Mouse (Mus musculus) layer of hippocampus, postnatal 14 days (tissue): Measurements from ENCODE around the gene Mill2. TPM values are rescaled to one million over a fixed set of nuclear protein-coding genes. Genes with fewer than 3 reads are reported as not detected.
A peak's percentile ranks its signal among the peaks of the same experiment; 100 is the strongest.

Experiments
- DNase-seq, 2 experiments: peaks; one replicate each; pipeline ENCODE4 v3.0.0; 2021 to 2022; ENCODE audit warnings: low spot score in 2 of 2, mixed read lengths in 1 of 2
- total RNA-seq, 2 experiments: library from RNA; stranded (reverse); gene quantifications; 2 replicates each; pipeline ENCODE4 v1.2.3; 2021

The Mill2 gene
- total RNA-seq, 2 experiments from 2014 or later: 1.7 to 2.0 TPM

DNA sequence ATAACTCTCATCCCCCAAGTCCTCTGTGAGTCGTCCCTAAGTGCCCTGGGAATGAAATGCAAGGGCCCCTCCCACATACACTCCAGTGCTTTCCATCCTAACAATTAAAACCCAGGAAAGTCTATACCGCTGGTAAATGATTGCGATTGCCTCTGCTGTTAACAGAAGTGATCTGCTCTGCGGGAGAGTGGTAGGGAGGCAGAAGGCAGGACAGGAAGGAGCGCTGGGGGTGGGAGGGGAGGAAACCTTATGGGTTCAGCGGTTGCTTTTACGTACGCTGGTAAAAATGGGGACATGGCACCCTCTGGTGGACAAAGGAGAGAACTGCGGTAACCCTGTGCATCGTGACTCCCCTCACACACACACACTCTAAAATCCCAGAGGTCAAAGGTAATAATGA is 33.5 kb downstream of the Mill2 start:
- DNase-seq: peak; percentile 72 to 74

DNA sequence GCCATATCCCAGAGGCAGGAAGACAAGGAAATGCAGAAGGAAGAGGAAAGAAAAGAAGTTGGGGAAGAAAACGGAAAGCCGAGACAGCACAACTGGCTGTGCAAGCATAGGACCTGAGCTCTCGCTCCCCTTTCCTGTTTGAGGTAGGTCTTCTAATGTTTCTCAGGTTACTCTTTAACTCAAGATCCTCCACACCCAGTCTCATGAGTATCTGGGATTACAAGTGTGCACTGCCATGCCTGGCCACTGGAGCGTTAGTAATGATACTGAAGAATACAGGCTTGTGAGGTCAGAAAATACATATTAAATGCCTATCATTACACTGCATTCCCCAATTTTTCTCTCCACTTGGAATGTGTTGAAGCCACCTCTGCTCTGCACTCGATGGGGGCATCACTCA is 35.6 kb downstream of the Mill2 start:
- no peak for DNase-seq

GRCm38 (mm10) chr7:18878691-18879090 is 38.9 kb downstream of the Mill2 start:
- DNase-seq: no peak

DNA sequence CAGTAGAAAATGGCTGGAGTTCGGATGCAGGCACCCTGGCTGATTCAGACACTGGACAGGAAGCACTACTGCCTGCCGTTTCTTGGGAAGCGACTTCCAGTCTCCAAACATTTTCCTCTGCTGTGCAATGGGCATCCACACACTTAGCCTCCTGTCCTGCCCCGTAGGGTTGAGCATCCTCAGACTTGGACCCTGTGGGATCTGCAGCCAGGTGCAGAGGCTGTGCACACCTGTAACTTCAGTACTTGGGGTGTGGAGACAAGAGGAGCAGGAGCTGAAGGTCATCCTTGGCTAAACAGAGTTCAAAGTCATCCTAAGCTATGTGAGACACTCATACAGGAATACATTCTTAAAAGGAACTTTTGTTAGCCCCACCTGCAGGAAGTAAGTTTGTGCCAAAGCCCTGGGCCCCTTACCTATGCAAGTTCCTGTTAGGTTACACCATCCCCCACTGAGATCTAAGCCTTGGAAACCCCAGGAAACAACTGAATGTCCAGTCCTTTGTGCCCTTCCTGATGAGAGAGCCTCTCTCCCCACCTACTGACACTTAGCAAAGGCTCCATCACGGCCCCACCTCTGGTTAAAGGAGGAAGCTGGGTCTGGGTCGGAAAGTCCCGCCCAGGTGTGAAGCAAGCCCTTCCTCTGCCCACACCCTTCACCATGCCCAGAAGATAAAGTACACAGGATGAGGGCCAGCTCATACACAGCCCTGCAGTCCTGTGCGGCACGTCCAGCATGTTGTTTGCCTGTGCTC is 44.4 kb downstream of the Mill2 start:
- no peak for DNase-seq

- no peak for DNase-seq
Measured at GRCm38 (mm10) chr7:18884745-18885422, 45.1 kb downstream of the Mill2 start.

DNA sequence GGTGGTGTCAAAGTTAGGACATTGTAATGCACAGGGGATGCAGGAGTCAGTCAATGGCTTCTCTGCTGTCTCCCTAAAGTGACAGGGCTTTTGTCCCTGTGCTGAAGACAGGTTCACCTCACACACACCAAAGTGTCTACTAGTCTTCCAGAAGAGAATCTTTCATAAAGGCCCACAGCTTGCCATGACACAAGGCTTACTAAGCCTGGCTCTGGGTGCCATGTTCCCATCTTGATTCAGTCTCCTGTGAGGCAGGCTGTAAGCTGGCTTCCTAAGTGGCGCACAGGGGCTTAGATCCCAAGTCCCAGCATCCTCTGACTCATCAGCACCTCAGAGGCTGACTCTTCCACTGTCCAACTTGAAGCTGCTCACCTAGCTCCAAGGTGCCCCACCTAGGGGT is 47.2 kb downstream of the Mill2 start:
- no peak for DNase-seq

DNA sequence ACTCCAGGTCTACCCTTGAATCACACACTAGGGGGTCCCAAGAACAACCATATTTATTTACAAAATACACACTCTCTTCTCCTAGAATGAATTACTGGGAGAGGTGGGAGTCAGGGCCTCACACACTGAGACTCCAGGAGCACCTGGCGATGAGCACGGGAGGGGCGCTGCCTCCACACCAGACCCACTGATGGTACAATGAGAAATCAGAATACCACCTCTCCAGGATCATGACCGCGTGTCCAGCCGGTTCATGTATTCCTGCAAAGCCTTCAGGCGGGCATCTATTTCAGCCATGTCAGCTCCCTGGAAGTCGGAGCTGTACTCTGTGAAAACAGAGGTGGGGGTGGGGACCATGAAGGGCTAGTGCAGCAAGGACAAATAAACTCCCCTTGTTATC is 51.1 kb downstream of the Mill2 start:
- no peak for DNase-seq

GRCm38 (mm10) chr7:18891872-18892599 is 52.3 kb downstream of the Mill2 start:
- DNase-seq: peak; percentile 86 to 92

DNA sequence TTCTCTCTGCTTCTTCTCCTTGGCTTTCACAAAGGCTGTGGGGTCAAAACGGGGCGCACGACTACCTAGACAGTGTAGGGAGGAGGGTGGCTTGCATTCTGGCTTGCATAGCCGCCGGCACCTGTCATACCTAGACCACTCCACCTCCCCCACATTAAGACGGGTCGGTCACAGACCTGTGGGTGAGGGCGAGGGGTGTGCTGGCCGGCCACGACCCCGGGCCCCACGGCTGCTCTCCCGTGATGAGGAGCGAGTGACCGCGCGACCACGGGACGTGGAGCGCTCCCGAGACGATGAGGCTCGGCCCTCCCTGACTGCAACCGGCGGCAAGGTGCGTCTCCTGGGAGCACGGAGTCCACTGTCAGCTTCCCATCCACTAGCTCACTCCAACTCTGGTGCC is 53.2 kb downstream of the Mill2 start:
- no peak for DNase-seq

DNA sequence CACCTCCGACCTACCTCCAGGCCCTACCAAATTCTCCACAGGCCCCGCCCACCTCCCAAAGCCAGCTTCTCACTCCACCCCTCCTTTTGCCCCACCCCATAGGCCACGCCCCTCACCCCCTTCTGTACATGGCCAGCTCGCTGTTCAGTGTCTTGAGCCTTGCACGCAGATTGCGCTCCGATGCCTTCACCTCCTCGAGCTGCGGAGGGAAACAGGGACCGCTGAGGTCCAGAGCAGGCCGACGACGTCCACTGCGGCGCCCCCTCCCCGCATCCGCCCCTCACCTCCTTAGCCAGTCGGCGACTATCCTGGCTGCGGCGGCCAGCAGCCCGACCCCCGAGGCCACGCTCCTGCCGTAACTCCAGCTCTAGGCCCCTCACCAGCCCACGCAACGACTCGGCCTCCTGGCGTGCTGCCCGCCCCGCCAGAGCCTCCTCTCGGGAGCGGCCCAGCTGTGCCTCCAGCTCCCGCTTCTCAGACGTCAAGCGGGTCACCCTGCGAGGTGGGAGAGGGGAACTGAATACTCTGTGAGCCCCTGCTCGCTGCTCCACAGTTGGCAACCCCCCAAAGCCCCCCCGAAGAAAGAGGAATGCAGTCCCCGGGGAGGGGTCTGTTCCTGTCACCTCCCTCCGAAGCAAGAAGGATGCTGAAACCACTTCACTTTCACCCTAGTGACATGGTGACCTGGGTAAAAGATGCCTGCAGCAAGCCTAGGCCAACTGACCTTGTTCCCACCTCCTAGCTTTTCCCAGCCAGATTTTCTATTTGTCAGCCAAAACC is 54.1 kb downstream of the Mill2 start:
- no peak for DNase-seq

DNA sequence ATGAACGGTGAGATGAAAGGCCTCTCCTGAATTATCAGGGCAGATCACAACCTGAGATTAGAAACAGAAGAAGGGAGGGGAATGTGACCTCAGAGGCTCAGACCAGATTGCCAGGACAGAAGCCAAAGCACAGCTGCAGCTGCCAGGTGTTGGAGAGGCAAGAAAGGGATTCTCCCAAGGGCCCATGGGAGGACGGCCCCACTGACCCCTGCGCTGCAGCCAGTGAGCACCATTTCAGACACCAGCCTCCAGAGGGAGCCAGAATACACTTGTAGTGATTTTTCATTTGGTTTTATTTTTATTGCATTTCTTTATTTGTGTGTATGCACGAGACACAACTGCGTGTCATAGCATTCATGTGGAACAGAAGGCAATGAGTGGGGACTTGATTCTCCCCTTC is 56.8 kb downstream of the Mill2 start:
- DNase-seq: peak in 1 of 2 experiments; percentile 40

- no peak for DNase-seq
Measured at GRCm38 (mm10) chr7:18900513-18900912, 60.7 kb downstream of the Mill2 start.

DNA sequence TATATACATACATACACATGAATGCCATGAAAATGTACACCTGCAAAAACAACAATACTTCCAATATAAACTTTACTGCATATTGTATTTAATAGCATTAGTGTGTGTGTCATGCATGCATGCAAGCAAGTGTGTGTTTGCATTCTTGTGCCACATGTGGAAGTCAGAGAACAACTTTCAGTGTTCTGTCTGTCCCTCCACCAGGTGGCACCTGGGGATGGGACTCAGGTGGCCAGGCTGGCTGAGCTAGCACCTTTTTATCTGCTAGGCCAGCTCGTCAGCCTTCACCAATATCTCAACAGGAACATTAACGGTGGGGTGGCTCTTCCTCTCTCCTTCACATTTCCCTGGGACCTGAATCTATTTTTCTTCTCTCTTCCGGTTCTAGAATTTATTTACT is 62.7 kb downstream of the Mill2 start:
- no peak for DNase-seq

DNA sequence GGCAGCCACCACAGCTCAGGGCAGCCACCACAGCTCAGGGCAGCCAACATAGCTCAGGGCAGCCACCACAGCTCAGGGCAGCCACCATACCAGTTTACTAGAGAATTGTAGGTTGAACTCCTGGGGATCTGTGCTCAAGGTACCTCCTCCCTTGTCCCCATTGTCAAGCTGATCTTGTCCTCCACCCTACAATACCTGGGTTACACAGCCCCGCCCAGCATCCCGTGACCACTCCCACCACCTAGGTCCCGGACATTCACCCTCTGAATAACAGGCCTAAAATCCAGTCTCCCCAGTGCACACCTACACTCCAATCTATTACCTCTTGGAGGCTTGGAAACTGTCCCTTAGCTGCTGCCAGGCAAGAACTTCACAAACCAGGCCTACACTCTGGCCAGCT is 65.2 kb downstream of the Mill2 start:
- no peak for DNase-seq

GRCm38 (mm10) chr7:18909797-18910196 is 70.0 kb downstream of the Mill2 start:
- no peak for DNase-seq

DNA sequence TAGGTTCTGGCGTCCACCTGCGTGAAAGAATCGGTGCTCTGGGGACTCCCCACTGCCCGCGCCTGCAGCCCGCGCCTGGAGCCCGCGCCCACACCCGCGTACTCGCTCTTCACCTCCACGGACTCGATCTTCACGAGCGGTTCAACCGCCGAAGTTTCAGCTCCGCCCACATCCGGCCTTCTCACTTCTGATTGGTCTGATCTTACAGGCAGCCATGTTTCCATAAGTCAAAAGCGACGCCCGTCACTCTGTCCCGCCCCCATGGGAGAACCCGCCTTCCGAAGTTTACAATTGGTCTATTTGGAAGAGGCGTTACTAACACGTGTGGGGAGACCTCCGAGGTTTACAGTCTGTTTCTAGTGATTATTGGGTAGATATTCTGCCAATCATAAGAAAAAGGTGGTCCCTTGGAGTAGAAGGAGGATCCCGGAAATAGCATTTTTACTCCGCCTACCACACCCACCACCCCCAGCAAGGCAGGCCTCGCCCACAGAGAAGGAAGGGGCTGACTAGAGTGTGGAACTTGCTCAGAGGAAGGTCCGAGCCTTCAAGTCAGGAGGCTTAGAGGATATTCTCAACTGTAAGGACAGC is 70.6 kb downstream of the Mill2 start, which contains the start of gene Ccdc61:
TSS of gene Ccdc61 (minus strand) at position 175 of the 591 bp plus-strand sequence.
- peak; percentile 96 to 99 for DNase-seq

Other genes with a start within 250 kb of the Mill2 start
- not detected for gene Psg23, start 223.5 kb upstream of the Mill2 start, total RNA-seq
- not detected for gene Psg21, start 183.2 kb upstream of the Mill2 start, total RNA-seq
- gene Psg20, start 153.8 kb upstream of the Mill2 start, total RNA-seq: not detected
- gene Psg22, start 121.9 kb upstream of the Mill2 start, total RNA-seq: not detected
- not detected for gene Psg19, start 41.4 kb upstream of the Mill2 start, total RNA-seq
- gene Psg17, start 18.4 kb upstream of the Mill2 start, total RNA-seq: not detected
- gene Pglyrp1, start 31.4 kb downstream of the Mill2 start, total RNA-seq: 10 to 100 TPM; 28.4 to 35.0 TPM
- 10 to 100 TPM; 11.0 to 12.8 TPM for gene Ccdc61, start 70.4 kb downstream of the Mill2 start, total RNA-seq
- 100 to 1,000 TPM in 1 of 2 experiments, 10 to 100 TPM in 1; 93.5 to 101 TPM for gene Nova2, start 85.9 kb downstream of the Mill2 start, total RNA-seq
- 1 to 10 TPM in 1 of 2 experiments, under 1 TPM in 1; 0.48 to 1.3 TPM for gene Nanos2, start 147.4 kb downstream of the Mill2 start, total RNA-seq
- 10 to 100 TPM; 35.6 to 40.5 TPM for gene Mypop, start 151.3 kb downstream of the Mill2 start, total RNA-seq
- gene Irf2bp1, start 164.1 kb downstream of the Mill2 start, total RNA-seq: 10 to 100 TPM; 43.7 to 44.5 TPM
- not detected for gene Foxa3, start 183.6 kb downstream of the Mill2 start, total RNA-seq
- gene Sympk, start 184.4 kb downstream of the Mill2 start, total RNA-seq: 100 to 1,000 TPM; 103 to 105 TPM
- gene Rsph6a, start 214.7 kb downstream of the Mill2 start, total RNA-seq: under 1 TPM in 1 of 2 experiments, not detected in 1; 0.21 TPM
- gene Dmwd, start 236.3 kb downstream of the Mill2 start, total RNA-seq: 100 to 1,000 TPM; 141 to 147 TPM
- gene Dmpk, start 243.9 kb downstream of the Mill2 start, total RNA-seq: 10 to 100 TPM; 33.0 to 42.3 TPM